Mouse (Mus musculus): ENCODE data around the gene Sertad2. TPM values are rescaled to one million over a fixed set of nuclear protein-coding genes. Genes with fewer than 3 reads are reported as not detected.

Sertad2 gene
- polyA plus RNA-seq, 1 experiment from 2014 or later: 32.2 TPM

DNA sequence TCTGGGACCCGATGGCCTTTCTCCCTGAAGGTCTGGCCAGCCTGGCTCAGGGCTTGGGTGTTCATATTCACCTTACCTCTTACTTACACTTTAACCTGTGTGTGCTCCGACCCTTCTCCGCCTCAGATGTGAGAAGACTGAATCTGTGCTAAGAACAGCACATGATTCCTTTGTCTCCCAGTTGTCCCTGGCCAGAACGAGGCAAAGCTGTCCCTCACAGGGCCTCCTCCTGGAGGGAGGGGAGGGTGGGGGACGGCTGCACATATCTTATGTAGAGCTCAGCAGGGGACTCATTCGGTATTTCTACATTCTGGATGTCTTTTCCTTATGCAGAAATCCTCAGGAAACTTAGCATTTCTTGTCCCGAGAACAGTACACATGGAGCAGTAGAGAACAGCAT, 62.6 kb downstream of the Sertad2 start:
- 52% methylated on average over 7 of the region's 7 CpGs for WGBS
- Histone ChIP-seq H3K36me3 (no peaks in the 10 kb centered on the region), H3K4me1 (replicated peaks) (peaks cover 29% of the 10 kb centered on the region), H3K4me2 (no peak overlapping the region), H3K9me3 (replicated peaks) (no peaks in the 10 kb centered on the region), H3K9ac (peak overlapping the region; percentile 20; the same call in 1 of the 2 replicates), H3K27me3 (replicated peaks) (no peaks in the 10 kb centered on the region), H3K4me3 (no peak overlapping the region), H3K27ac (ENCODE audit: poor library complexity, severe bottlenecking) (0 out of 2 replicates have a peak overlapping the region, but pooled peaks have one; percentile 37)
- no peak for ATAC-seq (ENCODE audit: insufficient number of reproducible peaks, low FRiP score)

DNA sequence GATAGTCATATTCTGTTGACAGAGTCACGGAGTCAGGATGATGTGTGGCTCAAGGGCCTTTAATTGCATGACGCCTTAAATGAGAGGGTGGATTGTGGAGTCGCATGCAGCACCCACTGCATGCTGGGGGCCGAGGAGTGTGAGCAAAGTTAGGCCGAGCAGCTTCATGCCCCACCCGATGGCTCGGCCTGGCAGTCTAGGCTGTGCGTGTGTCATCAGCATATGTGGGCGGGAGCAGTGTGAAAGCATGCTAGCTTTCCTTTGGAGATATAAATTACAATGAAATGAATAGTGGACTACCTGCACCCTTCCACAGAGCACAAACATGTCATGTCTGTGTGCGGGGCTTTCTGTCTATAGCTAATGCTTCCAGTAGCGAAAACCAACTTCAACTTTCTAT, 65.4 kb downstream of the Sertad2 start:
- H3K36me3 ChIP-seq: no peaks in the 10 kb centered on the region
- no peaks in the 10 kb centered on the region for H3K9me3 ChIP-seq (replicated peaks)
- no peak for ATAC-seq (ENCODE audit: insufficient number of reproducible peaks, low FRiP score)
- 67% methylated on average over 11 of the region's 11 CpGs for WGBS
- peaks cover 21% of the 10 kb centered on the region for H3K4me1 ChIP-seq (replicated peaks)
- H3K9ac ChIP-seq: no peak overlapping the region
- no peak overlapping the region for H3K4me2 ChIP-seq
- H3K4me3 ChIP-seq: no peak overlapping the region
- no peaks in the 10 kb centered on the region for H3K27me3 ChIP-seq (replicated peaks)
- H3K27ac ChIP-seq (ENCODE audit: poor library complexity, severe bottlenecking): 0 out of 2 replicates have a peak overlapping the region, but pooled peaks have one; percentile 27

DNA sequence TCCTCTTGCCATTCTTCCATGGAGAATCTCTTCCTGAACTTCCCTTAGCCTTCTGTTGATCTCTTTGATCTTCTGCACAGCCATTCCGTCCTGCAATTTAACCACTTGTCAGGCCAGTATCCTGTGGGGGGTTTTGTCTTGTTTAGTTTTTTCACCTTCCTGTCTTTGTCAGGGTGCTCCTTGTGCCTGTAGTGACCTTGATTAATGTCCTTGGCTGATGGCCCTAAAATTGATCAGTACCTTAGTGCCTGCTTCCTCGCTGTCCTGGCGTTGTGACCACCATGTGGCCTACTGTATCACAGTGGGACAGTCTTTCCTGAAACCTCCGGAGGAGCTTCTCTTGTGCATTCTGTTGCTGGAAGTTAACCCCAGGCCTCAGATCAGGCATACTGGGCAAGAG, 70.2 kb downstream of the Sertad2 start:
- no peak overlapping the region for H3K9ac ChIP-seq
- 80% methylated on average over 4 of the region's 4 CpGs for WGBS

DNA sequence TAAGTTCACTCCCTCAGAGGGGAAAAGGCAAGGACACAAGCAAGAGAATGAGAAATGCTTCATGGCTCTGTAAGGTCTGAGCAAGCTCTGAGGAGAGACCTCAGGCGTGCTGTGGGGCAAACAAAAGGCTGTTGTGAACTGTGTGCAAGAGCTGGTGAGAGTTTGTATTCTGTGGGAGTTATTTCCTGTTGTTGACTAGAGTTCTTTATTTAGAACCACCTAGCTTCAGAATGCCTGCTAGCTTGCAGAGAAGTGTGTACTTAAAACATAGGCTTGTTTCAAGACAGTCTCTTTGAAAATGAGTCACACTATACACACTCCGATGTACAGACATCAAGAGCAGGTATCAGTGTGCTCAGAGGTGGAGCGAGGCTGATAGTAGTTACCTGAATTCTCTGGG, 73.0 kb downstream of the Sertad2 start:
- Histone ChIP-seq H3K27ac (ENCODE audit: poor library complexity, severe bottlenecking) (peak overlapping the region; percentile 78), H3K4me3 (no peak overlapping the region), H3K4me1 (replicated peaks) (peaks cover 18% of the 10 kb centered on the region), H3K4me2 (no peak overlapping the region), H3K36me3 (no peaks in the 10 kb centered on the region), H3K27me3 (replicated peaks) (no peaks in the 10 kb centered on the region), H3K9me3 (replicated peaks) (no peaks in the 10 kb centered on the region), H3K9ac (no peak overlapping the region)
- ATAC-seq (ENCODE audit: insufficient number of reproducible peaks, low FRiP score): no peak
- WGBS: 44% methylated on average over 3 of the region's 3 CpGs

More for the DNA sequence above, 70.2 kb downstream of the Sertad2 start:
- H3K27ac ChIP-seq (ENCODE audit: poor library complexity, severe bottlenecking): no peak overlapping the region
- no peak overlapping the region for H3K4me2 ChIP-seq
- H3K4me1 ChIP-seq (replicated peaks): peaks cover 21% of the 10 kb centered on the region
- no peaks in the 10 kb centered on the region for H3K36me3 ChIP-seq
- no peaks in the 10 kb centered on the region for H3K9me3 ChIP-seq (replicated peaks)
- H3K4me3 ChIP-seq: no peak overlapping the region
- no peak for ATAC-seq (ENCODE audit: insufficient number of reproducible peaks, low FRiP score)
- H3K27me3 ChIP-seq (replicated peaks): no peaks in the 10 kb centered on the region

DNA sequence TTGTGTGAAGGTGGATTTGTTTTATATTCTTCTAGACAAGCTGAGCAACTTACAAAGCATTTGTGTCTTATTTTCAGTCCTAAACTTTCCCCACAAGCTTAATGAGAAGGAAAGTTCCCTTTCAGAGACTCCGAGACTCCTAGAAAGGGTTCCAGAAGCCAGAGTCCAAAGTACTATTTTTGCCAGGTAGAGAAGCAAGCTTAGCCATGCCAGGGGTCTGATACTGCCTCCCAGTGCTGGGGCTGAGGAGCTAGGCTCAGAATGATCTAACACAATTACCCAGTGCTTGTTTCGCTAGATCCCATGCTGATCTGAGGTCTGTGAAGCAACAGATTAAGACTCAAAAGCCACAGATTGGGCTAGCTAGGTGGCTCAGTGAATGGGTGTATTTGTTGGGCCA, 84.1 kb downstream of the Sertad2 start:
- H3K4me1 ChIP-seq (replicated peaks): peaks cover 13% of the 10 kb centered on the region
- no peak overlapping the region for H3K4me3 ChIP-seq
- no peak overlapping the region for H3K27ac ChIP-seq (ENCODE audit: poor library complexity, severe bottlenecking)
- H3K9ac ChIP-seq: no peak overlapping the region
- WGBS: 73% methylated on average over 2 of the region's 2 CpGs
- no peaks in the 10 kb centered on the region for H3K9me3 ChIP-seq (replicated peaks)
- no peak for ATAC-seq (ENCODE audit: insufficient number of reproducible peaks, low FRiP score)
- no peaks in the 10 kb centered on the region for H3K36me3 ChIP-seq
- H3K27me3 ChIP-seq (replicated peaks): no peaks in the 10 kb centered on the region
- H3K4me2 ChIP-seq: no peak overlapping the region

DNA sequence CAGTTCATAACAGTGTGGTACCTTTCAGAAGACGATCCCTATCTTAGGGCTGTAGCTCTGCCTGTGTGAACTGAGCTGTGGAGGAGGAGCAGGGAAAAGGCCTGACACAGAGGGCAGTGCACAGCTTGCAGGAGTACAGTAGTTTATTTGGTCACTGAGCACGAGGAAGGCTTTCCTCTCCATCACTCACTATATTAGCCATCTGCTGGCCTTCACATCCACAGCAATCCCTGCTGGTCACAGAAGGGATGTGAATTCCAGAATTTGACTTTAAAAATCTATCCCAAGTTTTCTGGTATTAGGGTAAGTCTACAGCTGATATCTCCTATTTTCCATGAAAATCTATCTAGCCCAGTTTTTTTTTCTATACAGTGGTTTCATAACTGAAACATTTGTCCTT, 85.2 kb downstream of the Sertad2 start:
- WGBS: 10% methylated on average over 2 of the region's 2 CpGs

DNA sequence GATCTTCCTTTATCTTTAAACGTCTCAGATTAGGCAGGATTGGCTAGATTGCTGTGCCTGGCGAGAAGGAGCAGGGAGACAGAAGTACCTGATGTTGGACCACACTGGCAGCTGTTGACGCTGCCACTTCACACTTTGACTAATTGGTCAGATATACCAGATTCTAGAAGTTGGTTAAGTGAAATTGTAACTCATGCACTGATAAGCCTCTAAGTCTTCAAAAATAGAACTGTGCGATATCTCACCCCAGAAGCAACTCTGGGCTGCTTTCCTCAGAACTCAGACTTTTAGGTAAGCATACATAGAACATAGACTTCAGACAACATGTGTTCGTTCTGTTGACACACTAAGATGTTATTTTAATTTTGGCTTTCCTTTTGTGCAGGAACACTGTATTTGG, 86.6 kb downstream of the Sertad2 start:
- 51% methylated on average over 5 of the region's 5 CpGs for WGBS
- no peak overlapping the region for H3K9ac ChIP-seq
- no peaks in the 10 kb centered on the region for H3K36me3 ChIP-seq
- no peak overlapping the region for H3K27ac ChIP-seq (ENCODE audit: poor library complexity, severe bottlenecking)
- H3K9me3 ChIP-seq (replicated peaks): no peaks in the 10 kb centered on the region
- ATAC-seq (ENCODE audit: insufficient number of reproducible peaks, low FRiP score): no peak
- no peak overlapping the region for H3K4me3 ChIP-seq
- peaks cover 30% of the 10 kb centered on the region for H3K4me1 ChIP-seq (replicated peaks)
- no peak overlapping the region for H3K4me2 ChIP-seq
- H3K27me3 ChIP-seq (replicated peaks): no peaks in the 10 kb centered on the region

More for the DNA sequence above, 85.2 kb downstream of the Sertad2 start:
- ATAC-seq (ENCODE audit: insufficient number of reproducible peaks, low FRiP score): no peak
- H3K4me3 ChIP-seq: no peak overlapping the region
- H3K27me3 ChIP-seq (replicated peaks): no peaks in the 10 kb centered on the region
- H3K4me2 ChIP-seq: no peak overlapping the region
- H3K36me3 ChIP-seq: no peaks in the 10 kb centered on the region
- H3K27ac ChIP-seq (ENCODE audit: poor library complexity, severe bottlenecking): no peak overlapping the region
- H3K9me3 ChIP-seq (replicated peaks): no peaks in the 10 kb centered on the region
- H3K9ac ChIP-seq: no peak overlapping the region
- H3K4me1 ChIP-seq (replicated peaks): peaks cover 17% of the 10 kb centered on the region

DNA sequence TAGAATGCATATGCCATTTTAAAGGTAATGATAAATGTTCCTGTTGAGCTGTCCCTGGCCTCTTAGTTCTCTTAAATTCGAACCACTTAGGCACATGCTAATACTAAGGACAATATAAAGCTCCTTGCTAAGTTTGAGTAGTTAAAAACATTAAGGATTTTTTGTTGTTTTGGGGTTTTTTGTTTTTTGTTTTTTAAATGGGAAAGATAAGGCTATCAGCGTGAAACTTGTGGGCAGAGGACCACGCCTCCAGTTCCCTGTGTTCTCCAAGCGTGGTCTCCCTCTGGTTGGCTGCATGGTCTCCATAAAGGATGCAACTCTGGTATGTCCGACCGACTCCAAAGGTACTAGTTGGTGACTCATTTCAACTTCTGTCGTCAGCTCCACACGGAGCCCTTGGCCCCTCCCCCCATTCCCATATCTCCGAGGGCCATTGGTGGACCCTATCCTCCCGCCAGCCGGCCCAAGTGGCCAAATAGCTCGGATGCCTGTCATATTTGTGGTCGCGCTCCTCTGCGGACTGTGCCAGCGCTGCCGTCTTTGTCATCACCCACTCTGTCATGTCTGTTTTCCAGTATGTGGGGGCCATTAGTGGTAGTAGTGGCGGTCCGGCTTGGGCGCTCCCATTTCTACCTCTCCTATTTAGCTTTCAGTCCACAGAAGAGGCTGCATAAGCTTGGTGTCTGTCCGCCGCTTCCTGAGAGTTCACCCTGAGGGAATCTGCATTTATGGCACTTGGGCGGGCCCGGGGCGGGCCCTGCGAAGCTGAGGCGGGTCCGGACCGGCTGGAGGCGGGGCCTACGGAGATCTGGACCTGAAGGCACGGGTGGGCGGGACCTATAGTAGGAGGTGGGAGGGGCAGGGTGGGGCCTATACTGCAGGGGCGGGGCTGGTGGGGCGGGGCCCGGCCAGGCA, 88.2 kb downstream of the Sertad2 start:
- peak overlapping the region; percentile 72 for H3K9ac ChIP-seq
- no peaks in the 10 kb centered on the region for H3K36me3 ChIP-seq
- peak; percentile 91 for ATAC-seq (ENCODE audit: insufficient number of reproducible peaks, low FRiP score)
- peak overlapping the region; percentile 98 for H3K27ac ChIP-seq (ENCODE audit: poor library complexity, severe bottlenecking)
- no peaks in the 10 kb centered on the region for H3K27me3 ChIP-seq (replicated peaks)
- peaks cover 45% of the 10 kb centered on the region for H3K4me1 ChIP-seq (replicated peaks)
- peak overlapping the region; percentile 79 for H3K4me2 ChIP-seq
- 2% methylated on average over 32 of the region's 36 CpGs for WGBS
- no peaks in the 10 kb centered on the region for H3K9me3 ChIP-seq (replicated peaks)
- peak overlapping the region; percentile 59 for H3K4me3 ChIP-seq

DNA sequence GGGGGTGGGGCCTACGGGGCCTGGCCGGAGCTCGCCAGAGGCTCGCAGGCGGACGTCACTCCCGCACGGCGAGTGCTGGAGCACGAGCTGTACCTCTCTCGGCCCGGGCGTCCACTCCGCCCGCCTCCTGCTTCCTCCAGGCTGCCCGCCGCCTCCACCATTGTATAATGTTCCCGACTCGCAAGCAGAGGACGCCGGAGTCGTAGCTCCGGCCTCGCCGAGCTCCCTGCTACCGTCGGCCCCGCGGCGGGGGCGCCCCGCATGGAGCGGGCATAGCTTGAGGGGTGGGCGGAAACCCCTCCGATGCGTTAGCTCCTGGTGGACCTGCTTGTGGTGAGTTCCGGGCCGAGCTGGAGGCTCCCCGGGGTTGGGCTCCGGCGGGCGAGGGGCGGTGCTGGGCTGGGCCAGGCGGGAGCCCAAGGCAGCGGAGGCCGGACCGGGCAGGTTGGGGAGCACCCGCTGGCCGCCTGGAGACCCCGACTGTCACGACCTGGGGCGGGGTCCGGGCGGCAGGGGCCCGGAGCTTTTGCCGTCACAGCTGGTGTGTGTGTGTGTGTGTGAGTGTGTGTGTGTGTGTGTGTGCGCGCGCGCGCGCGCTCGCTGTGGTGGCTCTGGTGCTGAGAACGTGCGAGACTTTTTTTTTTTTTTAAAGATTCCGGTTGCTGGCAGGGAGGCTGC, 89.0 kb downstream of the Sertad2 start:
- Histone ChIP-seq H3K27me3 (replicated peaks) (no peaks in the 10 kb centered on the region), H3K4me2 (peak overlapping the region; percentile 79), H3K4me3 (peak overlapping the region; percentile 59), H3K9ac (peak overlapping the region; percentile 75), H3K36me3 (no peaks in the 10 kb centered on the region), H3K27ac (ENCODE audit: poor library complexity, severe bottlenecking) (peak overlapping the region; percentile 98), H3K4me1 (replicated peaks) (peaks cover 49% of the 10 kb centered on the region), H3K9me3 (replicated peaks) (no peaks in the 10 kb centered on the region)
- ATAC-seq (ENCODE audit: insufficient number of reproducible peaks, low FRiP score): peak; percentile 91
- under 1% methylated on average over 52 of the region's 67 CpGs for WGBS

DNA sequence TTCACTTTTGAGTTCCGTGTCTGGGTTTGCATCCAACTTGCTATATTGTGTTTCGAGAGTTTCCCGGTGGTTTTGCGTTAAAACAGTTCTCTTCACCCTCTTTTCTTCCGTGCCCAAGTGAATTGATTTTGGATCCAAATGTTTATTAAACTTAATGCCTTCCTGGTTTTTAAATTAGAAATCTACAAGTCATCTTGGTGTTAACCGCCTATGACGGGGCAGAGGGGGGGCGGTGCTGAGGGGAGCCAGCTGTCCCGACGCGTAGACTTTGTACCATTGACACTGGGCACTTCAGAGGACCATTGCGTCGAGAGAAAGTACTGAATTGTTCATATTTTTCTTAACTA, 89.5 kb downstream of the Sertad2 start:
- Histone ChIP-seq H3K9ac (peak overlapping the region; percentile 75), H3K4me3 (peak overlapping the region; percentile 59), H3K27me3 (replicated peaks) (no peaks in the 10 kb centered on the region), H3K36me3 (no peaks in the 10 kb centered on the region), H3K9me3 (replicated peaks) (no peaks in the 10 kb centered on the region), H3K4me1 (replicated peaks) (peaks cover 49% of the 10 kb centered on the region), H3K4me2 (peak overlapping the region; percentile 79), H3K27ac (ENCODE audit: poor library complexity, severe bottlenecking) (peak overlapping the region; percentile 98)
- ATAC-seq (ENCODE audit: insufficient number of reproducible peaks, low FRiP score): no peak
- WGBS: under 1% methylated on average over 13 of the region's 13 CpGs

DNA sequence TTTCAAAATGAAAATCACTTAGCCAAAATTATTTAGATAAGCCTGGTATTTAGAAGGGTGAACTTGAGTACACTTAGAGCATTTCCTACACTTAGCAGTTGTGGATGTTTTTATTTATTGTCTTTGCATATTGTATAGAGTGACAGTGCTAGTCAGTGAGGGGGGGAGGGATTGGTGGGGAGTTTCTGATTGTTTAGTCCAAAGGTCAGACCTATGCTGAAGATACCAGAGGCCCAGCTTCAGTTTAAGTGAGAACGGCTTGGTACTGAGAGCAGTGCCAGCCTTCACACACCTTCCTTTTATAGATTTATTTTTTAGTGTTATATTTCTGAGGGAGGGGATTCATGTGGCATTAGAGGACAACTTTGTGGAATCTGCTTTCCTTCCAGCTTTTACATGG, 91.5 kb downstream of the Sertad2 start:
- Histone ChIP-seq H3K9ac (0 out of 2 replicates have a peak overlapping the region, but pooled peaks have one; percentile 24), H3K36me3 (no peaks in the 10 kb centered on the region), H3K27ac (ENCODE audit: poor library complexity, severe bottlenecking) (no peak overlapping the region), H3K4me3 (no peak overlapping the region), H3K9me3 (replicated peaks) (no peaks in the 10 kb centered on the region), H3K4me2 (0 out of 2 replicates have a peak overlapping the region, but pooled peaks have one; percentile 16), H3K27me3 (replicated peaks) (no peaks in the 10 kb centered on the region), H3K4me1 (replicated peaks) (peaks cover 42% of the 10 kb centered on the region)
- no peak for ATAC-seq (ENCODE audit: insufficient number of reproducible peaks, low FRiP score)
- WGBS: 60% methylated on average over 1 of the region's 1 CpGs
